Mouse (Mus musculus) ES-E14 (cell line): ENCODE data around the gene Aplp2.

ENCODE experiments used
- HCFC1 ChIP-seq: IDR thresholded peaks from 2 replicates; pipeline ENCODE4 v1.6.1; 2012; ENCODE audit warnings: low read length, inconsistent platforms, borderline replicate concordance; ENCODE audit not compliant: insufficient read depth
- ZC3H11A ChIP-seq: IDR thresholded peaks from 2 replicates; pipeline ENCODE4 v1.6.1; 2012; ENCODE audit warnings: low read depth, mild to moderate bottlenecking, inconsistent platforms, low read length, borderline replicate concordance
- ZNF384 ChIP-seq: IDR thresholded peaks from 2 replicates; pipeline ENCODE4 v1.6.1; 2012; ENCODE audit warnings: low read depth, low read length, inconsistent platforms

GRCm38 (mm10) chr9:31129956-31130355, 81.7 kb downstream of the Aplp2 start:
- TF ChIP-seq ZNF384 (no peak), ZC3H11A (no peak), HCFC1 (no peak)
